Mouse (Mus musculus) ES-E14 (cell line): ENCODE results near the gene Lypd6.

Experiments
- HCFC1 ChIP-seq: IDR thresholded peaks from 2 replicates; pipeline ENCODE4 v1.6.1; 2012; ENCODE audit warnings: low read length, inconsistent platforms, borderline replicate concordance; ENCODE audit not compliant: insufficient read depth
- MAFK ChIP-seq: IDR thresholded peaks from 2 replicates; pipeline ENCODE4 v1.6.1; 2014; ENCODE audit warnings: mild to moderate bottlenecking, low read depth, low read length, inconsistent platforms; ENCODE audit not compliant: insufficient read depth
- ZC3H11A ChIP-seq: IDR thresholded peaks from 2 replicates; pipeline ENCODE4 v1.6.1; 2012; ENCODE audit warnings: low read depth, mild to moderate bottlenecking, inconsistent platforms, low read length, borderline replicate concordance
- ZNF384 ChIP-seq: IDR thresholded peaks from 2 replicates; pipeline ENCODE4 v1.6.1; 2012; ENCODE audit warnings: low read depth, low read length, inconsistent platforms

- TF ChIP-seq MAFK: no peak
- TF ChIP-seq ZC3H11A: no peak
- TF ChIP-seq HCFC1: no peak
- no peak for TF ChIP-seq ZNF384
These were observed 89.8 kb downstream of the Lypd6 start for GRCm38 (mm10) chr2:50156009-50156408.
